Mouse (Mus musculus) liver, adult 2 months (tissue): ENCODE results near the gene Prx. TPM values are rescaled to one million over a fixed set of nuclear protein-coding genes. Genes with fewer than 3 reads are reported as not detected.
A peak's percentile ranks its signal among the peaks of the same experiment; 100 is the strongest.

Source experiments
- DNase-seq: peaks from one replicate; pipeline ENCODE4 v3.0.0-alpha.2; 2011; ENCODE audit warnings: low read depth, low spot score; ENCODE audit errors: extremely low read depth
- H3K27ac ChIP-seq: fragments of 200-500 bp; replicated peaks from 2 replicates; pipeline ENCODE4 v1.5.1; 2012; ENCODE audit warnings: low read depth, mild to moderate bottlenecking, control low read depth, inconsistent platforms, low read length; ENCODE audit not compliant: insufficient read depth
- H3K27me3 ChIP-seq: fragments of 200-500 bp; 2 replicates; pipeline ENCODE4 v1.6.1; 2012; ENCODE audit warnings: mild to moderate bottlenecking, moderate library complexity, low read length, inconsistent platforms; ENCODE audit not compliant: control insufficient read depth, insufficient read depth
- H3K36me3 ChIP-seq: fragments of 200-500 bp; 2 replicates; pipeline ENCODE4 v1.6.1; 2012; ENCODE audit warnings: low read length, inconsistent platforms; ENCODE audit not compliant: control insufficient read depth, insufficient read depth
- H3K4me1 ChIP-seq: fragments of 200-500 bp; 2 replicates; pipeline ENCODE4 v1.6.1; 2011; ENCODE audit warnings: low read length; ENCODE audit not compliant: control insufficient read depth, insufficient read depth
- H3K4me3 ChIP-seq: fragments of 200-500 bp; 2 replicates; pipeline ENCODE4 v1.5.1; 2011; ENCODE audit warnings: low read depth, mild to moderate bottlenecking, control low read depth, low read length, moderate library complexity; ENCODE audit not compliant: insufficient read depth
- H3K79me2 ChIP-seq: fragments of 200-500 bp; 2 replicates; pipeline ENCODE4 v1.6.1; 2012; ENCODE audit warnings: inconsistent platforms, mild to moderate bottlenecking, low read length, moderate library complexity; ENCODE audit not compliant: control insufficient read depth, insufficient read depth
- H3K9ac ChIP-seq: fragments of 200-500 bp; 2 replicates; pipeline ENCODE4 v1.6.1; 2012; ENCODE audit warnings: low read depth, mild to moderate bottlenecking, control low read depth, inconsistent platforms, low read length
- CTCF ChIP-seq: fragments of 200-500 bp; IDR thresholded peaks from 2 replicates; pipeline ENCODE4 v1.5.1; 2011; ENCODE audit warnings: low read depth, low read length, control low read depth
- POLR2A ChIP-seq: fragments of 200-500 bp; IDR thresholded peaks from 2 replicates; pipeline ENCODE4 v1.6.1; 2011; ENCODE audit warnings: low read length, control low read depth; ENCODE audit not compliant: insufficient read depth; ENCODE audit errors: extremely low read depth
- WGBS: fragments of 180-500 bp; shearing (Covaris S2); methylation state at CpG from one replicate; pipeline ENCODE4 v1.1.7; 2018; 5-methylcytosine and 5-hydroxymethylcytosine counted together
- polyA plus RNA-seq: library from polyadenylated mRNA; depleted of rRNA; stranded (reverse); fragments of >200 nt; gene quantifications from 2 replicates; pipeline ENCODE4 v1.2.3, GENCODE M21; 2012
- total RNA-seq: library from RNA; depleted of rRNA; stranded (reverse); fragments of >200 nt; gene quantifications from 2 replicates; pipeline ENCODE4 v1.2.3, GENCODE M21; 2014

The Prx gene
- total and polyA plus RNA-seq, 2 experiments = 0.07 TPM; not detected in 1

DNA sequence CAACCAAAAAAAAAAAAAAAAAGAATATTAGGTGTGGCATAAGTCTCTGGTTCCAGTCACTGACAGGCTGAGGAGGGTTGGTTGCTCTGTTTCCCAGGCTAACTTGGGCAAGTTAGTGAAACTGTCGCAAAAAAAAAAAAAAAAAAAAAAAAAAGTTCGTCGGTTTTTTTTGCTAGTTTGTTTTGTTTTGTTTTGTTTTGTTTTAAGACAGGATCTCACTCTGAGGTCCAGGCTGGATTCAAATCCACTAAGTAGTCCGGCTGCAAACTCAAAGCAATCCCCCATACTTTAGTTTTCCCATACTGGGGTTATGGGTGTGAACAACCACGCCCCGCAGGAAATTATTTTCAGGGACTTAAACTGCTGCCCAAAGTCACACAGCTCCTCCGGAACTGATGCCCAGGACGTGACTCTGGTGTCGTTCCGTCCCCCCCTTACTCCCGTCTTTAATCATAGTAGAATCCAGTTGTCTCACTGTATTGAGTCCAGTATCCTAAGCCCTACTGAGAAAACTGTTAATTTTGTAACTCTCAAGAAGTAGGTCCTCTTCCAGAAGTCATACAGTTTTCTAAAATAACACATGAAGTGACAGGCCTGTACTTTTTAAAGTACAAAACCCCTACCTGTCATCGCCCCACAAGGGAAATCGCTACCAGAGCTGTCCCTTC, 12.9 kb upstream of the Prx start:
- peak overlapping the region; percentile 10 for H3K4me3 ChIP-seq
- H3K36me3 ChIP-seq = no peaks in the 10 kb centered on the region
- TF ChIP-seq POLR2A (no peak; the same call in 1 of the 2 replicates), CTCF (no peak)
- peak overlapping the region; percentile 56 for H3K27ac ChIP-seq
- whole genome bisulfite sequencing = under 1% methylated on average over 13 of the region's 13 CpGs
- peaks cover 11% of the 10 kb centered on the region; the same call in 1 of the 2 replicates for H3K79me2 ChIP-seq
- H3K9ac ChIP-seq = peak overlapping the region; percentile 60
- H3K27me3 ChIP-seq = no peaks in the 10 kb centered on the region
- no peak for DNase-seq
- H3K4me1 ChIP-seq = peaks cover 15% of the 10 kb centered on the region

DNA sequence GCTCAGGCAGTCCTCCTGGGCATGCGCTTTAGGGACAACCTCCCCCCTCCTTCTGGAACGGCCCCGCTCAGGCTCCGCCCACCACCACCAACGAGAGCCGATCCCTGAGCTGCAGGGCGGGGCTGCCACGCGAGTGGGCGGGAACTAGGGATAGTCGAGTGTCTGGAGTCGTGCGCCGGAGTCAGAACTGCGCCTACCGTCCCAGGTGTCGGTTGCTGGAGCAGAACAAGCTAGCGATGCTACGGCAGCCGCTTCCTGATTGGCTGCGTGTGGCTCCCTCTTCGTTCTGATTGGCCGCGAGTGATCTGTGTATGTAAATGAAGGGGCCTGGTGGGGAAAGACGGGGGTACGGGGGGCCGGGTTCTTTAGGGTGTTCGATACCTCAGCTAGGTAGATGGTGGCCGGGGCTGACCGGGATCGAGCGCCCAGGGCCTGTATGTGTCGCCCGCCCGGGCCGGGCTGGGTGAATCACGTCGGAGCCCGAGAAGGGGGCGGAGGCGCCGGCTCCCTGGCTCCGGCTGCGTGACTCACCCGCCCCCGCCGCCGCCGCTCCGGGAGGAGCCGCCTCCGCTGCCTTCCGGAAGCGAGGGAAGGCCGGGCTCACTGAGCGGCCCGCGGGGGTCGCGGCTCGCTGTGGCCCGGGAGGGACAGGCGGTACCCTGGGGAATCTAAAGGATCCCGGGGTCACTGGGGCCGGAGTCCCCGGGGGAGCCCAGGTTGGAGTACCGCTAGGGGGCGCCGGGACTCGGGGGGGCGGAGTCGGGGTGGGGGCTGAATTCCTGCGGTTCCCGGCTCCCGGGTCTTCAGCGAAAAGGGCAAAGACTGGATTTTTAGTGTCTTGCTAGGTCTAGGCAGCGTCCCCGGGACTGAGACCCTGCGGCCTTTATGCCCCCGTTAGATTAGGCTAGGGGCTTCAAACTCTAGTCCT, 12.1 kb upstream of the Prx start, which contains the start of gene Sertad1:
TSS of gene Sertad1 (plus strand) at position 141 of the 928 bp plus-strand sequence.
- Histone ChIP-seq H3K27ac (peak within 1 kb of the TSS; percentile 90), H3K79me2 (peaks cover 11% of the 10 kb centered on the region; the same call in 1 of the 2 replicates), H3K36me3 (no peaks in the 10 kb centered on the region), H3K9ac (peak within 1 kb of the TSS; percentile 86), H3K4me1 (peaks cover 17% of the 10 kb centered on the region), H3K27me3 (no peaks in the 10 kb centered on the region), H3K4me3 (peak within 1 kb of the TSS; percentile 77)
- WGBS = under 1% methylated on average over 78 of the region's 80 CpGs
- peak; percentile 55 for TF ChIP-seq CTCF
- peak; percentile 98 for TF ChIP-seq POLR2A
- DNase-seq = peak; percentile 96

DNA sequence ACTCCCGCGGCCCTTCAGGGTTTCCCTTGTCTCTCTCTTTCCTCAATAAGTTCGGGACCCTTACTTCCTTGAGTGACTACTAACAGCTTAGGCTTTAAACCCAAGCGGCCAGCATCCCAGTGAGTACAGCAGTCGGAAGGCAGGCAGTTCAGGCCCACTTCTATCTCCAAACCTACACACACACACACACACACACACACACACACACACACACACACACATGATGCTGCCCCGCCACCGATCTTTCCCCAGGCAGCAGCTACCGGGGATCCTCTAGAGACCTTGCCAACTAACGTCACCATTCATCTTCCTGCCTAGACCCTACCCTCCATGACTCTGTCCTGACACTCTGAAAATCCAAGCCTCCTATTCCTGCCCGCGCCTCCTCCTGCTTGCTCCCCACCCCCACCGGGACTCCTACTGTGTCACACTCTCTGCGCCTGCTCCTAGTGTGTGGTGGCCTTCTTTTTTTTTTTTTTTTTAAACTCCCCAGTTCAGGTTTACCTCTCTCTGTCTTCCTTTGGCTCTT, 11.3 kb upstream of the Prx start:
- Histone ChIP-seq H3K4me3 (peak overlapping the region; percentile 77), H3K4me1 (peaks cover 17% of the 10 kb centered on the region), H3K79me2 (peaks cover 11% of the 10 kb centered on the region; the same call in 1 of the 2 replicates), H3K36me3 (no peaks in the 10 kb centered on the region), H3K27me3 (no peaks in the 10 kb centered on the region), H3K9ac (peak overlapping the region; percentile 86), H3K27ac (peak overlapping the region; percentile 90)
- 1% methylated on average over 13 of the region's 13 CpGs for WGBS
- TF ChIP-seq POLR2A (no peak), CTCF (no peak)
- DNase-seq = peak; percentile 37

DNA sequence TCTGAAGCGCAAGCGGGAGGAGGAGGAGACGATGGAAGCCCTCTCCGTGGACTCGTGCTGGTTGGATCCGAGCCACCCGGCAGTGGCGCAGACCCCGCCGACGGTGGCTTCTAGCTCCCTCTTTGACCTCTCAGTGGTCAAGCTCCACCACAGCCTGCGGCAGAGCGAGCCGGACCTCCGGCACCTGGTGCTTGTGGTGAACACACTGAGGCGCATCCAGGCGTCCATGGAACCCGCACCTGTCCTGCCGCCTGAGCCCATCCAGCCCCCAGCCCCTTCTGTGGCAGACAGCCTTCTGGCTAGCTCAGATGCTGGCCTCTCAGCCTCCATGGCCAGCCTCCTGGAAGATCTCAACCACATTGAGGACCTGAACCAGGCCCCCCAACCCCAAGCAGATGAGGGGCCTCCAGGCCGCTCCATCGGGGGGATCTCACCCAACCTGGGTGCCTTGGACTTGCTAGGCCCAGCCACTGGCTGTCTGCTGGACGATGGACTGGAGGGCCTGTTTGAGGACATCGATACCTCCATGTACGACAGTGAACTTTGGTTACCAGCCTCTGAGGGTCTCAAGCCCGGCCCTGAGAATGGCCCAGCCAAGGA, 9.8 kb upstream of the Prx start:
- Histone ChIP-seq H3K27ac (no peak overlapping the region), H3K4me3 (no peak overlapping the region), H3K27me3 (no peaks in the 10 kb centered on the region), H3K36me3 (no peaks in the 10 kb centered on the region), H3K9ac (no peak overlapping the region), H3K79me2 (peaks cover 11% of the 10 kb centered on the region; the same call in 1 of the 2 replicates), H3K4me1 (peaks cover 17% of the 10 kb centered on the region)
- DNase-seq = no peak
- no peak for TF ChIP-seq POLR2A
- TF ChIP-seq CTCF = no peak
- 86% methylated on average over 25 of the region's 25 CpGs for WGBS

DNA sequence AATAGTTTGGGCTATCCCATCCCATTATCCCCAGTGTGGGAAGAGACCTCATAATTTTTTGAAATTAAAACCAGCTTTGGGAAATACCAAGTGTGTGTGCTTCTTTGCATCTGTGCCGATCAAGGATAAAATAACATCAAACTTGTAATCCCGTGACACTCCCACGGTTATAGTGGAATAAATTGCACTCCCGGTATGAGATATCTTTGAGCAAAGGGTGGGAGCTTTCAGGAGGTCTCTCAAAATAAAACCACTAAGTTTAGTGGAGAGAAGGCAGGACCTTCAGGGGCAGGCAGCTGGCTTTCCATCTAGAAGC, 8.9 kb upstream of the Prx start:
- WGBS = 23% methylated on average over 4 of the region's 4 CpGs
- H3K4me1 ChIP-seq = peaks cover 17% of the 10 kb centered on the region
- H3K36me3 ChIP-seq = no peaks in the 10 kb centered on the region

More for the DNA sequence above, 8.9 kb upstream of the Prx start:
- peak overlapping the region; percentile 14; the same call in 1 of the 2 replicates for H3K4me3 ChIP-seq
- TF ChIP-seq POLR2A (no peak), CTCF (no peak)
- peak overlapping the region; percentile 59 for H3K9ac ChIP-seq
- H3K27me3 ChIP-seq = no peaks in the 10 kb centered on the region
- DNase-seq = no peak
- peaks cover 11% of the 10 kb centered on the region; the same call in 1 of the 2 replicates for H3K79me2 ChIP-seq
- H3K27ac ChIP-seq = peak overlapping the region; percentile 62
